Mouse (Mus musculus): ENCODE measurements around the gene Bbox1.

The Bbox1 gene

GRCm38 (mm10) chr2:110274160-110274559 is 40.2 kb downstream of the Bbox1 start:
- no peak for DNase-seq (ENCODE audit: low spot score)

GRCm38 (mm10) chr2:110269281-110269680 is 45.1 kb downstream of the Bbox1 start:
- DNase-seq (ENCODE audit: low spot score): no peak

- DNase-seq (ENCODE audit: low spot score): no peak
These were observed 82.1 kb downstream of the Bbox1 start for GRCm38 (mm10) chr2:110232252-110232651.

GRCm38 (mm10) chr2:110230753-110231152 is 83.6 kb downstream of the Bbox1 start:
- no peak for DNase-seq (ENCODE audit: low spot score)

- peak; percentile 37 for DNase-seq (ENCODE audit: low spot score)
These were observed 84.9 kb downstream of the Bbox1 start for GRCm38 (mm10) chr2:110229143-110230087.

GRCm38 (mm10) chr2:110226421-110226820 is 87.9 kb downstream of the Bbox1 start:
- no peak for DNase-seq (ENCODE audit: low spot score)

GRCm38 (mm10) chr2:110225969-110226368 is 88.4 kb downstream of the Bbox1 start:
- DNase-seq (ENCODE audit: low spot score): no peak

GRCm38 (mm10) chr2:110222793-110223192 is 91.6 kb downstream of the Bbox1 start:
- DNase-seq (ENCODE audit: low spot score): no peak

- no peak for DNase-seq (ENCODE audit: low spot score)
These were observed 93.9 kb downstream of the Bbox1 start for GRCm38 (mm10) chr2:110220492-110220891.

GRCm38 (mm10) chr2:110215685-110216058 is 98.7 kb downstream of the Bbox1 start:
- DNase-seq (ENCODE audit: low spot score): no peak

GRCm38 (mm10) chr2:110214991-110215684 is 99.2 kb downstream of the Bbox1 start:
- no peak for DNase-seq (ENCODE audit: low spot score)

- no peak for DNase-seq (ENCODE audit: low spot score)
These were observed 100.1 kb downstream of the Bbox1 start for GRCm38 (mm10) chr2:110214278-110214677.

All from left cerebral cortex, adult 11 months (tissue).